Mouse (Mus musculus) liver, embryonic 12.5 days (tissue): ENCODE data around the gene Gskip. TPM values are rescaled to one million over a fixed set of nuclear protein-coding genes. Genes with fewer than 3 reads are reported as not detected.

Experiments
- ATAC-seq: fragments of 200-750 bp; cut with Nextera tagmentation; 2 replicates; pipeline ENCODE4 v1.8.0; 2017; ENCODE audit warnings: moderate number of reproducible peaks, mild to moderate bottlenecking, moderate library complexity
- H3K27ac ChIP-seq: fragments of 300-500 bp; sonication (generic); 2 replicates; pipeline ENCODE4 v1.5.1; 2016; ENCODE audit warnings: mild to moderate bottlenecking
- H3K27me3 ChIP-seq: fragments of 300-500 bp; sonication (generic); replicated peaks from 2 replicates; pipeline ENCODE4 v1.6.1; 2016; ENCODE audit warnings: mild to moderate bottlenecking, moderate library complexity
- H3K36me3 ChIP-seq: fragments of 300-500 bp; sonication (generic); 2 replicates; pipeline ENCODE4 v1.6.1; 2016; ENCODE audit warnings: mild to moderate bottlenecking, moderate library complexity
- H3K4me1 ChIP-seq: fragments of 300-500 bp; sonication (generic); 2 replicates; pipeline ENCODE4 v1.6.1; 2016
- H3K4me2 ChIP-seq: fragments of 300-500 bp; sonication (generic); 2 replicates; pipeline ENCODE4 v1.6.1; 2016; ENCODE audit warnings: mild to moderate bottlenecking, moderate library complexity
- H3K4me3 ChIP-seq: fragments of 300-500 bp; sonication (generic); 2 replicates; pipeline ENCODE4 v1.5.1; 2016; ENCODE audit warnings: mild to moderate bottlenecking, moderate library complexity
- H3K9ac ChIP-seq: fragments of 300-500 bp; sonication (generic); 2 replicates; pipeline ENCODE4 v1.6.1; 2016; ENCODE audit warnings: mild to moderate bottlenecking, moderate library complexity
- H3K9me3 ChIP-seq: fragments of 300-500 bp; sonication (generic); replicated peaks from 2 replicates; pipeline ENCODE4 v1.6.1; 2016; ENCODE audit warnings: mild to moderate bottlenecking, moderate library complexity
- WGBS: fragments of 180-500 bp; shearing (Covaris S2); methylation state at CpG from one replicate; pipeline ENCODE4 v1.1.7; 2016; ENCODE audit not compliant: insufficient replicate concordance; 5-methylcytosine and 5-hydroxymethylcytosine counted together
- polyA plus RNA-seq: library from polyadenylated mRNA; unstranded; fragments of >200 nt; fragmentation: Nextera tagmentation; extraction: Ambion mirVana; gene quantifications from 2 replicates; pipeline ENCODE4 v1.2.1, GENCODE M21; 2016

The Gskip gene
- polyA plus RNA-seq, 1 experiment from 2014 or later: 16.5 TPM

DNA sequence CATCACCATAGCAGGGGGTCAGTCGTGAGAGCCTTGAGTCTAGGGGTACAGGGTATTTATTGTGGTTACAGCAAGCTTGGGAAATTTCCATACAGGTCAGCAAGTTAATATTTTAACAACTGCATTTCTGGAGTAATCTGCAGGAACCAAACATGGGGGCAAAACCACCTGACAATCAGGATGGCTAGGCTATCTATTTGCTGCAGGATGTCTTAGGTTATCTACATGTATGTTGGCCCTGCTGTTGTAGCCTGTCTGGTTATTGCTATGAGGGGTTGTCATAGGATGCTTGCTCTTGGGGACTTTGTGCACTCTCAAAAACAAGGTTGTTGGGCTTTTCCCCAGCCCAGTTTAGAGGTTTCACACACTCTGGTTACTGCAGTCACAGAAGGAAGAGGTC is 40.0 kb downstream of the Gskip start:
- H3K27ac ChIP-seq: peak overlapping the region; percentile 81

DNA sequence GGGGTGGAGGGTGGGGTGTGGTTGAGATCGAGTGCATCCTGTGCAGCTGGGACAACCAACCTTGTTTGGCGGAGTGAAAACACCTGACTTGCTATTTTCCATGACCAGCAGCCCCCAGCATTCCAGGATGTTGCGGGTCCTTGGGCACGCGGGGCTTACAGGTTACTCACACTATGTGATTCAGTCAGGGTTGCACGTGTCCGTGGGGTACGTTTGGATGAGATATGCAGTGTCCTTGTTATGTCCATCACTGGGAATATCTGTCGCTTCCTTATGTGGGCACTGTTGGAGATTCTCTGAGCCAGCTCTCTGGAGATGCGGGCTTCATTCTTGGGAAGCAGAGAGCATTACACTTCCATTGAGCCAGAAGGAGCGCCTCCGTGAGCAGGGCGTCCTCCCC is 41.1 kb downstream of the Gskip start:
- no peaks in the 10 kb centered on the region for H3K36me3 ChIP-seq
- 72% methylated on average over 13 of the region's 13 CpGs for WGBS
- H3K27me3 ChIP-seq: no peaks in the 10 kb centered on the region
- H3K9ac ChIP-seq: no peak overlapping the region
- no peaks in the 10 kb centered on the region for H3K9me3 ChIP-seq
- no peak overlapping the region for H3K4me3 ChIP-seq
- H3K4me1 ChIP-seq: peaks cover 58% of the 10 kb centered on the region
- H3K4me2 ChIP-seq: no peak overlapping the region
- H3K27ac ChIP-seq: 0 out of 2 replicates have a peak overlapping the region, but pooled peaks have one; percentile 75
- no peak for ATAC-seq

More for the DNA sequence above, 40.0 kb downstream of the Gskip start:
- Histone ChIP-seq H3K4me3 (no peak overlapping the region), H3K9me3 (no peaks in the 10 kb centered on the region), H3K4me1 (peaks cover 56% of the 10 kb centered on the region), H3K36me3 (no peaks in the 10 kb centered on the region), H3K27me3 (no peaks in the 10 kb centered on the region), H3K4me2 (peak overlapping the region; percentile 39), H3K9ac (peak overlapping the region; percentile 34; the same call in 1 of the 2 replicates)
- 17% methylated on average over 1 of the region's 1 CpGs for WGBS
- ATAC-seq: peak; percentile 78

DNA sequence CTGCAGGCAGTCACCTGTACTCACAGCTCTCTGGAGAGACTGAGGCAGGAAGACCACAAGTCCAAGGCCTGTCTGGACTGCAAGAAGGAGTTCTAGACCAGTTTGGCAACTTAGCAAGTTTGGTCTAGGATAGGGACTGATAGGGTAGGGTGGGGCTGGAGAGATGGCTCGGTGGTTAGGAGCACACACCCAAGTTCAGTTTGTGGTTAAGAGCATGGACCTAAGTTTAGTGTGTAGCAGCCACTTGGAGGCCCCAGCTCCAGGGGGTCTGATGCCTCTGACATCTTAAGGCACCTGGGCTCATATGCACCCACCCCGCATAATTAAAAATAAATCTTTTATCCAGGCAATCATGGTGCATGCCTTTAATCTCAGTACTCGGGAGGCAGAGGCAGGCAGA is 42.6 kb downstream of the Gskip start:
- peak; percentile 84 for ATAC-seq
- H3K9ac ChIP-seq: no peak overlapping the region
- no peaks in the 10 kb centered on the region for H3K36me3 ChIP-seq
- peaks cover 65% of the 10 kb centered on the region for H3K4me1 ChIP-seq
- H3K4me2 ChIP-seq: peak overlapping the region; percentile 38
- 35% methylated on average over 3 of the region's 3 CpGs for WGBS
- H3K4me3 ChIP-seq: no peak overlapping the region
- peak overlapping the region; percentile 77 for H3K27ac ChIP-seq
- no peaks in the 10 kb centered on the region for H3K27me3 ChIP-seq
- no peaks in the 10 kb centered on the region for H3K9me3 ChIP-seq

DNA sequence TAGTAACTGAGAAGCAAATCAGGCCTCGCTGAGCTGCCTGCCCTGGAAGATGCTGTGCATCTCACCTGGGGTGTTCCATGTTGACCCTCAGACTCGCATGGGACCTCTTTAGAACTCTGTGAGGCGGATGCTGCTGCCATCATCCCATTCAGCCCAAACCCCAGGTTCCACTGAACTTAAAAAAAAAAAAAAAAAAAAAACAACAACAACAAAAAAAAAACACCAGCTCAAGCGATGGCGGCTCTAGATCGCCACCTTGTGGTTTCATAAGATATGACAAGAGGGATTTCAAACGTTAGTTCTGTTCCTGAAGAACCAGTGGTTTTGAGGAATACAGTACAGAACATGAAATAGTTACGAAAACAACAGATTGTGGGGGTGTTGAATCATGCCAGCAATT is 43.3 kb downstream of the Gskip start:
- no peaks in the 10 kb centered on the region for H3K9me3 ChIP-seq
- no peaks in the 10 kb centered on the region for H3K27me3 ChIP-seq
- ATAC-seq: no peak
- no peaks in the 10 kb centered on the region for H3K36me3 ChIP-seq
- WGBS: 13% methylated on average over 8 of the region's 8 CpGs
- no peak overlapping the region for H3K9ac ChIP-seq
- no peak overlapping the region for H3K4me2 ChIP-seq
- peaks cover 62% of the 10 kb centered on the region for H3K4me1 ChIP-seq
- H3K4me3 ChIP-seq: no peak overlapping the region
- H3K27ac ChIP-seq: peak overlapping the region; percentile 77

DNA sequence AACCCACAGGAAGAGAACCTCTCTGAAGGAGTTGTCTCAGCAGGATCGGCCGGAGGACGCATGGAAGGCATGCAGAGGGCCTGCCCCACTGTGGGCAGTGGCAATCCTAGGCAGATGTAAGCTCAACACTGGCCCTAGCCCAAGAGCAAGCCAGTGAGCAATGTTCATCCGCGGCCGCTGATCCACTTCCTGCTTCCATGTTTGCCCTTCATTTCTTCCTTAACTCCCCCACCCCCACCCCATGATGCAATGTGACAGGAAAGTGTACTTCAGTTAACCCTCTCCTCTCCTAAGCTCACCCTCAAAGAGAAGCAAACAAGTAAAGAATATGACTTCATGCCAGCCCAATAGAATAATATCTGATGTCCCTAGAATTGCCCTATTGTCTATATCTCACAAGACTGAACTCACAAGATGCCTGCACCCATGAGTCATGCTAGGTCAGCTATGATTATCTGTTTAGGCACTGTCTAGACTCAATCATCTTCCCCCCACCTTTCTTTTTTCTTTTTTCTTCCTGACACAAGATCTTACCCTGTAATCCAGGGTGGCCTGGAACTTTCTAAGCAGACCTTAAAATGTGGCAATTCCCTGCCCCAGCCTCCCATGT is 46.3 kb downstream of the Gskip start:
- H3K27me3 ChIP-seq: no peaks in the 10 kb centered on the region
- H3K4me2 ChIP-seq: no peak overlapping the region
- H3K4me1 ChIP-seq: peaks cover 38% of the 10 kb centered on the region
- 58% methylated on average over 6 of the region's 6 CpGs for WGBS
- H3K4me3 ChIP-seq: no peak overlapping the region
- ATAC-seq: no peak
- H3K9ac ChIP-seq: no peak overlapping the region
- no peaks in the 10 kb centered on the region for H3K9me3 ChIP-seq
- no peaks in the 10 kb centered on the region for H3K36me3 ChIP-seq
- no peak overlapping the region for H3K27ac ChIP-seq

DNA sequence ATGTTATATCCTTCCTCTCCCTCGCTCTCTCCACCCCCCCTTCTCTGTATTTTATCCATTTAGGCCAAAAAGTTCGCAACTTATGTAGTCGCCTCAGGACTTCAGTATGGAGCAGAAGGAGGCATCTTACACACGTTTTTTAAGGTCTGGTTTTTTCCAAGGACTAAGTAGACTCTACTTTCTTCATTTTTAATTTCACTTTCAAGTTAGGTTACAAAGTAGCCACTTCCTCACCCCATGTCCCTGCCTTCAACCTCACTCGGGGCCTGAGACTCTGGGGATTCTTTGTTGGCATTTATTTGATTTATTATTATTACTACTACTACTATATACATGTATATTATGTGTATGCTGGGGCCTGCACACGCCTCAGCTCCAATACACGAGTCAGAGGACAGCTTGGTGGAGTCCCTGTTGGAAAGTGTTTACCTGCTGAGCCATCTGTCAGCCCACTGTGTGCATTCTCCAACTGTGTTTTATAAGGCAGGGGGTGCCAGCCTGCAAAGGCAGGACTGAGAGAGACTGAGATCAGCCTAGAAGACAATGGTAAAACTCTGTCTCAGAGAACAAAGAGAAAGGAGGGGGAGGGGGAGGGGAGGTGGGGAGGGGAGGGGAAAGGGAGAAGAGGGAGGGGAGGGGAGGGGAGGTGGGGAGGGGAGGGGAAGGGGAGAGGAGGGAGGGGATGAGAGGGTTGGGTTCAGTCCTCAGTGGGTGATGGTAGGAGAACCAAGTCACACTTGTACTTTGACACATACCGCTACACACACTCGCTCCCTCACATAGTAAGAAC is 48.9 kb downstream of the Gskip start:
- H3K9ac ChIP-seq: no peak overlapping the region
- no peak overlapping the region for H3K4me2 ChIP-seq
- peaks cover 23% of the 10 kb centered on the region for H3K4me1 ChIP-seq
- WGBS: 75% methylated on average over 9 of the region's 9 CpGs
- H3K9me3 ChIP-seq: peaks cover 1% of the 10 kb centered on the region; the same call in 1 of the 2 replicates
- H3K27me3 ChIP-seq: no peaks in the 10 kb centered on the region
- no peak overlapping the region for H3K27ac ChIP-seq
- ATAC-seq: no peak
- no peaks in the 10 kb centered on the region for H3K36me3 ChIP-seq
- H3K4me3 ChIP-seq: no peak overlapping the region

DNA sequence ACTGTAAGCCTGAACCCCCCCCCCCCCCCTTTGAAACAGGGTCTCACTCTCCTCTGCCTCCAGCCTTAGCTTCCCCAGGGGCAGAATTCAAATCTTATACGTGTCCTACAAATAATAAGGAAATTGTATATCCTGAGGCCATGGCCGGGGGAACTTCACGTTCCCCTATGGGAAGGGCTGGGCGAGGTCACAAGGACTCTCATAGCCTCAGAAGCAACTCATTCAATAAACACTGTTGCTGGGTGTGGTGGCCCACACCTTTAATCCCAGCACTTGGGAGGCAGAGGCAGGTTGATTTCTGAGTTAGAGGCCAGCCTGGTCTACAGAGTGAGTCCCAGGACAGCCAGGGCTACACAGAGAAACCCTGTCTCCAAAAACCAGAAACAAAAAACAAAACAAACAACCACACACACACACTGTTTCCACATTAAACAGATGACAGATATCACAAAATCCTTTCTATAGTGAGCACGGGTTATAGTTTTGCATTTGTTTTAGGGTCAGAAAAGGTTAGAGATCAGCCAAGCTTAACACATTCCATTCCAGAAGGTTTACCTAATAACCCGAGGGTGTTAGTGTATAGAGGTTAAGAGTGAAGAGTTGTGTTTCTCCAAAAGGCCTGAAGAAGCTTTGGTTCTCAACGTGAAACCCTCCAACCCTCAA is 50.7 kb downstream of the Gskip start:
- Histone ChIP-seq H3K9ac (no peak overlapping the region), H3K27ac (no peak overlapping the region), H3K27me3 (no peaks in the 10 kb centered on the region), H3K9me3 (peaks cover 9% of the 10 kb centered on the region), H3K4me1 (peaks cover 30% of the 10 kb centered on the region), H3K4me3 (no peak overlapping the region), H3K4me2 (no peak overlapping the region), H3K36me3 (no peaks in the 10 kb centered on the region)
- no peak for ATAC-seq
- 63% methylated on average over 7 of the region's 7 CpGs for WGBS

DNA sequence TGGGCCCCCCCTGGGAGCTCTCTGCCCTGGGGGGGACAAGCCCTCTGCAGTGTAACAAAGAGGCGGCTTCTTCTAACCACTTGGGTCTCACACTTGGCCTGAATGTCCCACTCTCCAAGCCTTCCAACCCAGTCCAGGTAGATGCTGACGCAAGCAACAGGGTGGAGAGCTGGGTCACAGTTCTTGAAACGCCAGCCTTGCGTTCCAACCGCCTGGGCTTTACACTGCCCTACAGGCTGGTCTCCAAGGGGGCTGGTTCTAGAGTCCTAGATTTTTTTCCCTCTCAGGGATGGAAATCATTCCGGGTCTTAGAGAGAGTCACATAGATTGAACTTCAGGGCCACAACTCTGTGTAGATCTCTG is 51.2 kb downstream of the Gskip start:
- Histone ChIP-seq H3K27ac (no peak overlapping the region), H3K4me3 (no peak overlapping the region)
- 84% methylated on average over 6 of the region's 6 CpGs for WGBS

DNA sequence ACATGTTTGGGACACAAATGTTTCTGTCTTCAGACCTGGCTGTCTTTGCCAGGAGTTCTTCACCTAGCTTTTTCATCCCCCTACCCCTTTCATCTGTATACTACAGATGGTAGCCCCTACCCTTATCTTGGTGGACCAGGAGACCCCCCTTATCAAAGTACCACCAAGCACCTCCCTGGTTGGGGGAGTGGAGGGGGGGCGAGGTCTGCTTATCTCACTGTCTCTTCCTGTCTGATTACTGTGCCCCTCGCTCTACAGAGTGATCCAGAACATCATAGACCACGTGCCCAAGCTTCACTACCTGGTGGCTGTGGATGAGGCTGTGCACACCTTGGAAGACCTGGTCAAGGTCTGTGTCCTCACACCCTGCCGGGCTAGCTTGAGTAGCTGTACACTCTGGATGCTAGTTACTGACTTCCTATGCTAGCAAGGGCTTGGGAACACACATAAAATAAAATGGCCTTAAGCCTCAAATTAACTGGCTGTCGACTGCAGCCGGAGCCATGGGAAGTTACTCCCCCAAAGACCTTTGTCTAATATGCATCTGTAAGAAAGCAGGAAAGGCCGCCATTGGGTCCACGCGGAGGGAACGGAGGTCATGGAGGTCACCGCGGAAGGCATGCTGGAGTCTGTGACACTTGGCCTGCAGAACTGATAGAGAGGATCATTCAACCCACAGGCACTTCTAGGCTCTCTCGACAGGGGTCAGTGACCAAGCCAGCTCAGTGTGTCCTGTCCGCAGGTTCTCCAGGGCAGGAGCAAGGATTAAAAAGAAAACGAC is 53.9 kb downstream of the Gskip start:
- ATAC-seq: peak; percentile 81
- peaks cover 15% of the 10 kb centered on the region for H3K9me3 ChIP-seq
- 62% methylated on average over 15 of the region's 15 CpGs for WGBS
- no peak overlapping the region for H3K9ac ChIP-seq
- H3K4me2 ChIP-seq: no peak overlapping the region
- H3K4me1 ChIP-seq: peaks cover 21% of the 10 kb centered on the region
- no peaks in the 10 kb centered on the region for H3K36me3 ChIP-seq
- no peak overlapping the region for H3K4me3 ChIP-seq
- H3K27ac ChIP-seq: peak overlapping the region; percentile 37; the same call in 1 of the 2 replicates
- no peaks in the 10 kb centered on the region for H3K27me3 ChIP-seq

More for the DNA sequence above, 51.2 kb downstream of the Gskip start:
- no peak overlapping the region for H3K4me2 ChIP-seq
- H3K9ac ChIP-seq: no peak overlapping the region
- no peaks in the 10 kb centered on the region for H3K27me3 ChIP-seq
- H3K4me1 ChIP-seq: peaks cover 27% of the 10 kb centered on the region
- no peak for ATAC-seq
- peaks cover 9% of the 10 kb centered on the region for H3K9me3 ChIP-seq
- no peaks in the 10 kb centered on the region for H3K36me3 ChIP-seq

DNA sequence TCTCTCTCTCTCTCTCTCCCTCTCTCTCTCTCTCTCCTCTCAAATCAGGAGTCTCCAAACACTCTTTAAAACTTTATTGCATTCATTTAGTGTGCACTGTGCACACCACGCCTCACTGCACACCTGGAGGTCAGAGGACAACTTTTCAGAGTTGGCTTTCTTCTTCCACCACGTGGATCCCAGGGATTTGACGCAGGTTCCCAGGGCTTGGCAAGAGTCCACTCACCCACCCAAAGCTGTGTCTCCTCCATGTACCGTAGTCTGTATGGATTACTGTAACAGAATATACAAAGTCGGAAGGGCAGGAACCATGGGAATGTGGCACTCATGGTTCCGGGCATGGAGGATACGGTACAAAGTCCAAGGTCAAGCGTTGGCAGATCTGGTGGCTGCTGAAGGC is 55.0 kb downstream of the Gskip start:
- Histone ChIP-seq H3K4me2 (no peak overlapping the region), H3K27ac (no peak overlapping the region), H3K4me1 (peaks cover 21% of the 10 kb centered on the region), H3K27me3 (no peaks in the 10 kb centered on the region), H3K36me3 (no peaks in the 10 kb centered on the region), H3K9me3 (peaks cover 21% of the 10 kb centered on the region), H3K4me3 (no peak overlapping the region), H3K9ac (no peak overlapping the region)
- no peak for ATAC-seq
- WGBS: 84% methylated on average over 8 of the region's 8 CpGs

DNA sequence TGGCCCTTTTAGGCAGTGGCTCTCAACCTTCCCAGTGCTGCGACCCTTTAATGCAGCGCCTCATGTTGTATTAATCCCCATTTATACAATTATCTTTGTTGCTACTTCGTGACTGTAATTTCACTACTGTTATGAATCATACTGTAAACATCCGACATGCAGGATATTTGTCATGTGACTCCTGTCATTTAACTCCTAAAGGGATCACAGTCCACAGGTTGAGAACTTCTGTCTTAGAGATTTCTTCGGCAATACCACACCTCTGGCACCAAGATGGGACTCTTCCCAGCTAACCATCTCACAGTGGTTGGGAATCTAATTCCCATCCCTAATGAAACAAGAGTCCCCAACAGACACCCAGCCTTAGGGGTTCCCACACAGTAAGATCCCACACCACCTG is 63.5 kb downstream of the Gskip start:
- H3K4me1 ChIP-seq: peaks cover 5% of the 10 kb centered on the region; the same call in 1 of the 2 replicates
- WGBS: 70% methylated on average over 5 of the region's 5 CpGs
- no peak overlapping the region for H3K9ac ChIP-seq
- H3K9me3 ChIP-seq: 0 out of 2 replicates have a peak, but pooled peaks cover 10% of the 10 kb centered on the region
- no peaks in the 10 kb centered on the region for H3K36me3 ChIP-seq
- H3K27me3 ChIP-seq: no peaks in the 10 kb centered on the region
- no peak for ATAC-seq
- no peak overlapping the region for H3K27ac ChIP-seq
- no peak overlapping the region for H3K4me2 ChIP-seq
- H3K4me3 ChIP-seq: no peak overlapping the region
